Mouse (Mus musculus): Measurements from ENCODE around the gene Gm28308.

- TF ChIP-seq EP300 (IDR thresholded peaks at IDR 0.05; ENCODE audit: low read depth) (no peak), CTCF (IDR thresholded peaks at IDR 0.05; ENCODE audit: low read depth) (no peak)
Observed at GRCm38 (mm10) chr6:52169499-52170165, 43.5 kb downstream of the Gm28308 start.

Measured in liver, embryonic 14.5 days (tissue).